Mouse (Mus musculus) lung, embryonic 14.5 days (tissue): ENCODE measurements at regions not wholly inside any gene's neighbourhood (a gene's known extent, or its start where the extent isn't known, plus 50 kb on each side); places are given as distances from the start of the nearest gene placed in this dataset.

Source experiments
- ATAC-seq: fragments of 200-750 bp; cut with Nextera tagmentation; 2 replicates; pipeline ENCODE4 v1.8.0; 2017; ENCODE audit warnings: mild to moderate bottlenecking, moderate TSS enrichment, moderate library complexity; ENCODE audit not compliant: insufficient read depth
- DNase-seq: peaks from one replicate; pipeline ENCODE4 v3.0.0-alpha.2; 2015
- H3K27ac ChIP-seq: fragments of 300-500 bp; sonication (generic); 2 replicates; pipeline ENCODE4 v1.5.1; 2014; ENCODE audit warnings: low read depth, mild to moderate bottlenecking, moderate library complexity
- H3K27me3 ChIP-seq: fragments of 300-500 bp; sonication (generic); 2 replicates; pipeline ENCODE4 v1.6.1; 2014; ENCODE audit warnings: low read length, control low read depth; ENCODE audit not compliant: insufficient read depth
- H3K36me3 ChIP-seq: fragments of 300-500 bp; sonication (generic); 2 replicates; pipeline ENCODE4 v1.6.1; 2014; ENCODE audit warnings: control low read depth; ENCODE audit not compliant: insufficient read depth
- H3K4me1 ChIP-seq: fragments of 300-500 bp; sonication (generic); 2 replicates; pipeline ENCODE4 v1.6.1; 2014; ENCODE audit warnings: antibody characterized with exemption, control low read depth; ENCODE audit not compliant: insufficient read depth
- H3K4me2 ChIP-seq: fragments of 300-500 bp; sonication (generic); 2 replicates; pipeline ENCODE4 v1.6.1; 2014; ENCODE audit warnings: mild to moderate bottlenecking
- H3K4me3 ChIP-seq: fragments of 300-500 bp; sonication (generic); 2 replicates; pipeline ENCODE4 v1.5.1; 2014; ENCODE audit warnings: low read depth, low read length
- H3K9ac ChIP-seq: fragments of 300-500 bp; sonication (generic); 2 replicates; pipeline ENCODE4 v1.6.1; 2014
- H3K9me3 ChIP-seq: fragments of 300-500 bp; sonication (generic); 2 replicates; pipeline ENCODE4 v1.6.1; 2016; ENCODE audit warnings: low read depth, low read length, control low read depth
- CTCF ChIP-seq: IDR thresholded peaks from 2 replicates; pipeline ENCODE4 v1.5.1; 2016; ENCODE audit warnings: antibody characterized with exemption, low read depth
- WGBS: fragments of 180-500 bp; shearing (Covaris S2); extraction: QIAGEN DNeasy Blood & Tissue Kit; methylation state at CpG from one replicate; pipeline ENCODE4 v1.1.7; 2014; 5-methylcytosine and 5-hydroxymethylcytosine counted together

- 85% methylated on average over 1 of the region's 1 CpGs for WGBS
- TF ChIP-seq CTCF, result no peak
- DNase-seq (no peak), ATAC-seq (no peak)
- no peaks in the 10 kb centered on the region for H3K27me3 ChIP-seq
- no peak overlapping the region for H3K4me3 ChIP-seq
- no peak overlapping the region for H3K9ac ChIP-seq
- no peaks in the 10 kb centered on the region for H3K4me1 ChIP-seq
- no peaks in the 10 kb centered on the region for H3K9me3 ChIP-seq
- H3K4me2 ChIP-seq, result no peak overlapping the region
- no peak overlapping the region for H3K27ac ChIP-seq
- H3K36me3 ChIP-seq, result no peaks in the 10 kb centered on the region
Observed at GRCm38 (mm10) chr8:100015638-100016037, 599.4 kb upstream of the Cdh8 start.

GRCm38 (mm10) chr8:99999554-99999953 lies 583.3 kb upstream of the Cdh8 start:
- no peak overlapping the region for H3K9ac ChIP-seq
- TF ChIP-seq CTCF, result no peak
- no peaks in the 10 kb centered on the region for H3K36me3 ChIP-seq

GRCm38 (mm10) chr8:99983696-99984095 lies 567.4 kb upstream of the Cdh8 start:
- no peak overlapping the region for H3K9ac ChIP-seq
- no peak overlapping the region for H3K4me3 ChIP-seq
- H3K27ac ChIP-seq, result no peak overlapping the region
- WGBS, result 56% methylated on average over 4 of the region's 5 CpGs
- no peak for ATAC-seq
- no peak for DNase-seq
- H3K4me2 ChIP-seq, result no peak overlapping the region
- H3K27me3 ChIP-seq, result no peaks in the 10 kb centered on the region
- H3K36me3 ChIP-seq, result no peaks in the 10 kb centered on the region
- no peak for TF ChIP-seq CTCF
- no peaks in the 10 kb centered on the region for H3K9me3 ChIP-seq
- no peaks in the 10 kb centered on the region for H3K4me1 ChIP-seq

More at GRCm38 (mm10) chr8:99999554-99999953, 583.3 kb upstream of the Cdh8 start:
- Histone ChIP-seq H3K9me3 (no peaks in the 10 kb centered on the region), H3K4me3 (no peak overlapping the region), H3K4me1 (no peaks in the 10 kb centered on the region), H3K27me3 (no peaks in the 10 kb centered on the region), H3K27ac (no peak overlapping the region), H3K4me2 (no peak overlapping the region)
- ATAC-seq, result no peak
- 75% methylated on average over 1 of the region's 1 CpGs for WGBS
- DNase-seq, result no peak

GRCm38 (mm10) chr8:99954697-99955096 lies 538.4 kb upstream of the Cdh8 start:
- Histone ChIP-seq H3K4me3 (no peak overlapping the region), H3K27ac (no peak overlapping the region), H3K4me2 (no peak overlapping the region), H3K4me1 (no peaks in the 10 kb centered on the region), H3K27me3 (no peaks in the 10 kb centered on the region), H3K36me3 (no peaks in the 10 kb centered on the region), H3K9ac (no peak overlapping the region), H3K9me3 (no peaks in the 10 kb centered on the region)
- DNase-seq (no peak), ATAC-seq (no peak)
- no peak for TF ChIP-seq CTCF

- Histone ChIP-seq H3K4me3 (no peak overlapping the region), H3K9me3 (no peaks in the 10 kb centered on the region), H3K4me2 (no peak overlapping the region), H3K9ac (no peak overlapping the region), H3K27ac (no peak overlapping the region), H3K4me1 (no peaks in the 10 kb centered on the region), H3K36me3 (no peaks in the 10 kb centered on the region), H3K27me3 (no peaks in the 10 kb centered on the region)
- DNase-seq (no peak), ATAC-seq (no peak; the same call in 1 of the 2 replicates)
- no peak for TF ChIP-seq CTCF
Observed at GRCm38 (mm10) chr8:99953876-99954275, 537.6 kb upstream of the Cdh8 start.

GRCm38 (mm10) chr8:99933159-99933558 lies 516.9 kb upstream of the Cdh8 start:
- no peaks in the 10 kb centered on the region for H3K36me3 ChIP-seq
- no peak overlapping the region for H3K4me3 ChIP-seq
- no peaks in the 10 kb centered on the region for H3K4me1 ChIP-seq
- H3K4me2 ChIP-seq, result no peak overlapping the region
- H3K9me3 ChIP-seq, result no peaks in the 10 kb centered on the region
- 76% methylated on average over 5 of the region's 5 CpGs for WGBS
- DNase-seq (no peak), ATAC-seq (no peak)
- H3K9ac ChIP-seq, result no peak overlapping the region
- H3K27me3 ChIP-seq, result no peaks in the 10 kb centered on the region
- H3K27ac ChIP-seq, result no peak overlapping the region
- no peak for TF ChIP-seq CTCF
